Mouse (Mus musculus): Measurements from ENCODE around the gene Isg20l2. TPM values are rescaled to one million over a fixed set of nuclear protein-coding genes. Genes with fewer than 3 reads are reported as not detected.

Isg20l2 gene
- polyA plus RNA-seq, 1 experiment from 2014 or later: 49.9 TPM

DNA sequence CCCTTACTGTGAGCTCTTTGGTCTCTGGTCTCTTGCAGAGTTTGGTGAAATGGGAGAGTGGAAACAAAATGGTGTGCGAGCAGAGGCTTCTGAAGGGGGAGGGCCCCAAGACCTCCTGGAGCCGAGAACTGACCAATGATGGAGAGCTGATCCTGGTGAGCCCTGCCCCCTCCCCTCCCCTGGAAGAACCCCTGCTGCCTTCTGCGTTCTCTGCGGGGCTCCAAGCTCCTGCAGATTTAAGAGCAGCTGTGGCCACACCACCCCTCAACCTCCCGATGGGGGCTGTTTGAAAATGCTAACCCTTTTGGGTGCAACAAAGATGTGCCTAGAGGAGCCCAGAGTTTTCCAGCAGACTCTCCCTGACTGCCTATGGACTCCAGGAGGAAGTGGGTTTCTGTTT lies 22.3 kb downstream of the Isg20l2 start:
- peak overlapping the region; percentile 41 for H3K9ac ChIP-seq
- H3K9me3 ChIP-seq: no peaks in the 10 kb centered on the region
- peaks cover 35% of the 10 kb centered on the region for H3K27me3 ChIP-seq (replicated peaks)
- WGBS: 17% methylated on average over 5 of the region's 5 CpGs
- H3K27ac ChIP-seq: peak overlapping the region; percentile 48; the same call in 1 of the 2 replicates
- peak overlapping the region; percentile 59 for H3K4me2 ChIP-seq (replicated peaks)
- ATAC-seq: peak; percentile 72
- H3K4me1 ChIP-seq (replicated peaks): peaks cover 29% of the 10 kb centered on the region
- no peaks in the 10 kb centered on the region for H3K36me3 ChIP-seq
- peak overlapping the region; percentile 25 for H3K4me3 ChIP-seq (replicated peaks)

DNA sequence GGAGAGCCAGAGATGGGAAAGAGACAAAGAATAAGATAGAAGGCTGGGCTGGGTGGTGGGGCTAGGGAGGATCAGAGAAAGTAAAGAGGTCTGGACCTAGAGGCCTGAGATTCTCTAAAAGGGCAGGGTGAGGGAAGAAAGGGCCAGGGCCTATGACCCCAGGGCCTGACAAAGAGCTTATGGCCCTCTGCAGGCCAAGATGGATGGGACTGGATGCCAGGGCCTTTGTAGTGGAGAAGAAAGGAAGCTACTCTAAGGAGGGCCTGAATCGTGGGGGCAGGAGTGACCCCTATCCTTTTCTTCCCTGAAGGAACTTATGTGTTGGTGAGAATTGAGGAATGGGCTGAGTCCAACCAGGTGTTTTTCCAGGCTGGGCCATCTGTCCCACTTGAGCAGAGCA lies 27.9 kb downstream of the Isg20l2 start:
- WGBS: 38% methylated on average over 1 of the region's 1 CpGs
- Histone ChIP-seq H3K9ac (no peak overlapping the region), H3K4me2 (replicated peaks) (no peak overlapping the region), H3K4me3 (replicated peaks) (no peak overlapping the region), H3K27ac (no peak overlapping the region), H3K4me1 (replicated peaks) (peaks cover 15% of the 10 kb centered on the region), H3K27me3 (replicated peaks) (0 out of 2 replicates have a peak, but pooled peaks cover 3% of the 10 kb centered on the region), H3K36me3 (no peaks in the 10 kb centered on the region), H3K9me3 (no peaks in the 10 kb centered on the region)
- no peak for ATAC-seq

DNA sequence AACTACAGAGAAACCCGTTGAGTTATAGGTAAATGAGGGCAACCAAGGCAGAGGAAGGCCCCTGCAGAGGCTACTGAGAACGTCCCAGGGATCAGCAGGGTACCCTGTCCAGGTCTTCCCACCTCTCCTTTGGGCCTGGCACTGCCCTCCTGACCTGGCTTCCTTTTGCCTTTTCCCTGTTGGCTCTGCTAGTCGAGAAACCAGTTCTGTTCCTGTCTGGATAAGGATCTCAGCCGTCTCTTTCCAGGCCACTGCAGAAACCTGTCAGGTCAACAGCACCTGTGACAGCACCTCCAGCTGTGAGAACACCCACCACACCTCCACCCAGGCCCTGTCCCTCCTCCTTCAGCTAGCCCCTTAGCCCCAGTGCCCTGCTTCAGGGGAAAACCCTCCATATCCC lies 28.4 kb downstream of the Isg20l2 start:
- no peak for ATAC-seq
- H3K27me3 ChIP-seq (replicated peaks): 0 out of 2 replicates have a peak, but pooled peaks cover 3% of the 10 kb centered on the region
- 26% methylated on average over 4 of the region's 4 CpGs for WGBS
- no peak overlapping the region for H3K4me2 ChIP-seq (replicated peaks)
- peaks cover 15% of the 10 kb centered on the region for H3K4me1 ChIP-seq (replicated peaks)
- no peak overlapping the region for H3K27ac ChIP-seq
- no peak overlapping the region for H3K9ac ChIP-seq
- H3K4me3 ChIP-seq (replicated peaks): no peak overlapping the region
- H3K9me3 ChIP-seq: no peaks in the 10 kb centered on the region
- no peaks in the 10 kb centered on the region for H3K36me3 ChIP-seq

DNA sequence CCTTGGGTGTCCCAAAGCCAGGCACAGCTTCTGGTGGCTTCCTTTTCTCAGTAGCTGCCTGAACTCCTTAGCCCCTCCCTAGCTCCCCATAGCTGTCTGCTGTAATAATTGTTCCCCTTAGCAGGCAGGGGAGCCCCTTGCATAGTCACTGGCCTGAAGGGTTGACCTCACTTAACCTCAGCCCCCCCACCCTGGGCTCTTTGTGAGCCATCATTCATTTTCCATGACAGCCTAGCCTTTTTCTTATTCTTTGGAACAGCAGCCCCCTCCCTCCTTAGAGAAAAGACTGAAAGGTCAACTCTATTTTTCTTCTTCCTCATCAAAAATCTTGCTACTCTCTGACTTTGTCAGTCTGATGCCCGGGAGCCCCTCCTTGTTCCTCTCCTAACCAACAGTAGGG lies 28.9 kb downstream of the Isg20l2 start:
- Histone ChIP-seq H3K36me3 (no peaks in the 10 kb centered on the region), H3K27ac (no peak overlapping the region), H3K4me2 (replicated peaks) (no peak overlapping the region), H3K4me1 (replicated peaks) (peaks cover 15% of the 10 kb centered on the region), H3K4me3 (replicated peaks) (no peak overlapping the region), H3K27me3 (replicated peaks) (0 out of 2 replicates have a peak, but pooled peaks cover 3% of the 10 kb centered on the region), H3K9ac (no peak overlapping the region), H3K9me3 (no peaks in the 10 kb centered on the region)
- WGBS: 33% methylated on average over 1 of the region's 1 CpGs
- no peak for ATAC-seq

DNA sequence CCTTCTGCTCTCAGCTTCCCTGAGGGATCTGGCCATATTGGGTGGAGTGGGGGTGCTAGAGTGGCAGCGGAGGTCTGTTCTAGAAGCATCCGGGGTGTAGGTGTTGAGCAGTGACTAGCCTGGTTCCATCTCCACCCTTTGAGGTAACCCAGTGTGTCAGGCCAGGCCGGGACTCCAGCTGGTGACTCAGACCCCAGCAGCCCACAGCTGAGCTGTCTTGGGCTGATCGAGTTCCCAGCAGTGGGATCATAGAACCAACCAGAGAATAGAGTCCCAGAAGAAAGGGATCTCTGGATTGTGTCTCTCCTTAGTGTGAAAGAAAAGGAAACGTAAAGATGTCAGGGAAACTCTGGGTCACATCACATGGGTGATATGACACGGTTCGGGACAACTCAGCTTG lies 29.3 kb downstream of the Isg20l2 start:
- Histone ChIP-seq H3K36me3 (no peaks in the 10 kb centered on the region), H3K4me1 (replicated peaks) (peaks cover 15% of the 10 kb centered on the region), H3K4me3 (replicated peaks) (no peak overlapping the region), H3K9ac (no peak overlapping the region), H3K9me3 (no peaks in the 10 kb centered on the region), H3K27ac (peak overlapping the region; percentile 89; the same call in 1 of the 2 replicates), H3K4me2 (replicated peaks) (no peak overlapping the region), H3K27me3 (replicated peaks) (0 out of 2 replicates have a peak, but pooled peaks cover 3% of the 10 kb centered on the region)
- 58% methylated on average over 7 of the region's 7 CpGs for WGBS
- no peak for ATAC-seq

DNA sequence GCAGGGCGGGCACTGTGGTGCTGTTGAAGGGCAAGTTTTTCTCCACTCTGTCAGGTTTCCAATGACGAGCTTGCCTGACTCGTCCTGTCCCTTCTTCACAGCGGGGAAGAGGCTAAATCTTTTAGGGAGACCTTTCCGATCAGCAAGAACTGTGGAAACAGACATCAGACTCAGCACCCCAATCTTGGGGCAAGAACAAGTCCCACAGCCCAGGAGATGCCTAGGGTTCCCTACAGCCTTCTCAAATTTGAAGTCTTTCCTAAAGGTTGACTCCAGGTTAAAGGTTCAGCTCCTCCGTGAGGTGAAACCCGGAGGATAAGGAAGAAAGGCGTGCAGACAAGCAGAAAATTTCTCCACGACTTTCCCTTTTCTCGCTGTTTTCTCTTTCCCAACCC lies 30.1 kb downstream of the Isg20l2 start:
- Histone ChIP-seq H3K36me3 (no peaks in the 10 kb centered on the region), H3K27ac (peak overlapping the region; percentile 89), H3K27me3 (replicated peaks) (0 out of 2 replicates have a peak, but pooled peaks cover 3% of the 10 kb centered on the region), H3K4me3 (replicated peaks) (peak overlapping the region; percentile 46), H3K4me1 (replicated peaks) (peaks cover 15% of the 10 kb centered on the region), H3K9me3 (no peaks in the 10 kb centered on the region), H3K9ac (peak overlapping the region; percentile 59; the same call in 1 of the 2 replicates), H3K4me2 (replicated peaks) (peak overlapping the region; percentile 84)
- WGBS: 8% methylated on average over 10 of the region's 10 CpGs
- no peak for ATAC-seq

DNA sequence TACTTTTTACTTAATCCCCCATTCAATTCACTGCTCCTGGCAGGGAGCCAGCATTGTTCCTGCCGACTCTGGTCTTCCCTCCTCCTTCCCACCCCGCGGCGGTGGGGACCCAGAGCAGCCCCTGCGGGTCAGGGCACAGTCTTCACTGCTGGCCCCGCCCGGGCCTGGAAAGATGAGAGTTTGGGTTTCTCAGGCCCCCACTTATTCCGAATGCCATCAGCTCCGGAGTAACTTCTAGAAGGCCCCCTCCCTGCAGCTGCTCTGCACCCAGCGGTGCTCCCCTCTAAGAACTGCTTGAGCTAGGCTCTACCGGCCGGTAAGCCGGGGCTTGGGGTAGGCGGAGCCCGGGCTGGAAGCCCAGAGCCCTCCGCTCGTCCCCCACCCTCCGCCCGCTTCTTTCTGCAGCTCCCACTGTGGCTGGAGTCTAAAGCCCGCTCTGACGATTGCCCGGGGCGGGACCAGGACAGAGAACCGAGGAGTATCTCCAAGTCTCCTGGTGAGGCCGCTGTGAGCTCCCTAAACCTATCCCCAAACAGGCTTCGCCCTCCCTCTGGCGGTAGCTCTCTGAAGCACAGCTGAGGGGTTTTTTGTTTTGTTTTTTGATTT lies 30.6 kb downstream of the Isg20l2 start:
- Histone ChIP-seq H3K4me1 (replicated peaks) (peaks cover 15% of the 10 kb centered on the region), H3K27ac (peak overlapping the region; percentile 89), H3K27me3 (replicated peaks) (0 out of 2 replicates have a peak, but pooled peaks cover 3% of the 10 kb centered on the region), H3K4me3 (replicated peaks) (peak overlapping the region; percentile 46), H3K36me3 (no peaks in the 10 kb centered on the region), H3K4me2 (replicated peaks) (peak overlapping the region; percentile 84), H3K9ac (peak overlapping the region; percentile 59), H3K9me3 (no peaks in the 10 kb centered on the region)
- ATAC-seq: peak; percentile 99
- under 1% methylated on average over 27 of the region's 27 CpGs for WGBS

DNA sequence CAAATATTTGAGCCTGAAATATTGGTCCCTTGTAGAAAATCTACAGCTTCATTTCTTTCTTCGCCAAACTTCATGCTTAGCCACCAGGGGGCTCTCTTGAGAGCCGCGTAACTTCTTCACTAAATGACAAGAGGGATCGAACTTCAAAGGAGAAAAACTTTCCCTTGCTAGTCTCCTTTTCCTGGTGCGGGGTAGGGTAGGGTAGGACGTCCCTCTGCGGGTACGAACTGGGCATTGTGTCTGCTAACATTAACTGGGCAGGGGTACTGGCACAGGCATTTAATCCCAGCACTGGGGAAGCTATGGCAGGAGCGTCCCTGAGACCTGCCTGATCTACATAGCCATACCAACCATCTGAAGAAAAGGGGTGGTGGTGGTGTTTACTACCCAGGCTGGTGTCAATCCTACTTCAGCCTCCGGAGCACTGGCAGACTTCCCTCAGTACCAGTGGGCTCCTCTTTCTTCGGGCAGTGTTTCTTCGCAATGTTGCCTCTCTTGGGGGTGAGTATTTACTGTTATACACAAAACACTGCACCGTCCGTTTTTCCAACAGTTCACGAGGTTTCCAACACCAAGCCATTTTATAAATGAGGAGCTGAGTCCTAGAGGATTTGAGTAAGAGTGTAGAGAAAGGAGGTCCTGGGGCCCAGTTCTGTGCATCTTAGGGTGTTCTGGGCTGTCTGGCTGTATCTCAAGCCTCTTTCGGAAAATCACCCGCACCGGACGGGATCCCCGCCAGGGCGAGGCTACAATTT lies 40.2 kb downstream of the Isg20l2 start:
- Histone ChIP-seq H3K9ac (peak overlapping the region; percentile 68), H3K4me3 (replicated peaks) (peak overlapping the region; percentile 64), H3K27ac (peak overlapping the region; percentile 73), H3K9me3 (no peaks in the 10 kb centered on the region), H3K27me3 (replicated peaks) (peaks cover 13% of the 10 kb centered on the region), H3K4me2 (replicated peaks) (peak overlapping the region; percentile 96), H3K4me1 (replicated peaks) (peaks cover 47% of the 10 kb centered on the region), H3K36me3 (no peaks in the 10 kb centered on the region)
- under 1% methylated on average over 21 of the region's 21 CpGs for WGBS
- peak; percentile 27 for ATAC-seq

DNA sequence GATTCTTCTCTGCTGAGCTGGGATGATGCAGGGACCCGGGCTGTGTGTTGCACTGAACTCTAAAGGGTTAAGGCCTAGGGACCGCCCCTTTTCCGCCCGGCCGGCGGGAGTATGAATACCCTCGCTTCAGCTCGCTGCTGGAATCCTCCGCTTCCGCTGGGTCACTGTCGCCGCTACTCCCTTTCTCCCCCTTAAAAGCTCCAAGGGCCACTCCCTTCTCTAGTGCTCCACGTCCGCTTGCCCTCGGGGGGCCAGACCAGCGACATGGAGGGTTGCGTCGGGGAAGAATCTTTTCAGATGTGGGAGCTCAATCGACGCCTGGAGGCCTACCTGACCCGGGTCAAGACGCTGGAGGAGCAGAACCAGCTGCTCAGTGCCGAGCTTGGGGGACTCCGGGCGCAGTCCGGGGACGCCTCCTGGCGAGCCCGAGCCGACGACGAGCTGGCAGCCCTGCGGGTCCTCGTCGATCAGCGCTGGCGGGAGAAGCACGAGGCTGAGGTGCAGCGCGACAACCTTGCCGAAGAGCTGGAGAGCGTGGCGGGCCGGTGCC lies 40.9 kb downstream of the Isg20l2 start, which contains the start of gene Nes:
Gene Nes (plus strand): TSS at position 140 of the 550 bp plus-strand sequence.
- H3K4me2 ChIP-seq (replicated peaks): peak within 1 kb of the TSS; percentile 96
- peaks cover 13% of the 10 kb centered on the region for H3K27me3 ChIP-seq (replicated peaks)
- under 1% methylated on average over 44 of the region's 44 CpGs for WGBS
- H3K4me3 ChIP-seq (replicated peaks): peak within 1 kb of the TSS; percentile 64
- peak; percentile 73 for ATAC-seq
- H3K9ac ChIP-seq: peak within 1 kb of the TSS; percentile 68
- no peaks in the 10 kb centered on the region for H3K9me3 ChIP-seq
- H3K36me3 ChIP-seq: no peaks in the 10 kb centered on the region
- peaks cover 47% of the 10 kb centered on the region for H3K4me1 ChIP-seq (replicated peaks)
- peak within 1 kb of the TSS; percentile 73 for H3K27ac ChIP-seq

DNA sequence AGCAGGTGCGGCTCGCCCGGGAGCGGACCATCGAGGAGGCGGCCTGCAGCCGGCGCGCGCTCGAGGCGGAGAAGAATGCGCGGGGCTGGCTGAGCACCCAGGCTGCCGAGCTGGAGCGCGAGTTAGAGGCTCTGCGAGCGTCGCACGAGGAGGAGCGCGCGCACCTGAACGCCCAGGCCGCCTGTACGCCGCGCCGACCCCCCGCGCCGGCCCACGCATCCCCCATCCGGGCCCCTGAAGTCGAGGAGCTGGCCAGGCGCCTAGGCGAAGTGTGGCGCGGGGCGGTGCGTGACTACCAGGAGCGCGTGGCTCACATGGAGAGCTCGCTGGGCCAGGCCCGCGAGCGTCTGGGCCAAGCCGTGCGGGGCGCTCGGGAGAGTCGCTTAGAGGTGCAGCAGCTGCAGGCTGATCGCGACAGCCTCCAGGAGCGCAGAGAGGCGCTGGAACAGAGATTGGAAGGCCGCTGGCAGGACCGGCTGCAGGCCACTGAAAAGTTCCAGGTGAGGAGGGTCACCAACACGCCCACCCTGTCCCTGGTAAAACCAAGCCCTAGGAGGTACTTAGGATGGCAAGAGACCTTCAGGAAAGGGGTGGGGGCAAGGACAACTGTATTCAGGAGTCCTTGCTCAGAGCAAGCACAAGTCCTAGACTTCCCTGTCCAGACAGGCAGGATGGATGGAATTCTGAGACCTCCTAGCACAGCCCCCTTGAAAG lies 41.5 kb downstream of the Isg20l2 start:
- peak overlapping the region; percentile 68 for H3K9ac ChIP-seq
- WGBS: under 1% methylated on average over 60 of the region's 60 CpGs
- peaks cover 47% of the 10 kb centered on the region for H3K4me1 ChIP-seq (replicated peaks)
- H3K4me2 ChIP-seq (replicated peaks): peak overlapping the region; percentile 96
- peak overlapping the region; percentile 64 for H3K4me3 ChIP-seq (replicated peaks)
- no peaks in the 10 kb centered on the region for H3K9me3 ChIP-seq
- H3K27me3 ChIP-seq (replicated peaks): peaks cover 13% of the 10 kb centered on the region
- peak; percentile 34 for ATAC-seq
- no peaks in the 10 kb centered on the region for H3K36me3 ChIP-seq
- peak overlapping the region; percentile 73 for H3K27ac ChIP-seq

DNA sequence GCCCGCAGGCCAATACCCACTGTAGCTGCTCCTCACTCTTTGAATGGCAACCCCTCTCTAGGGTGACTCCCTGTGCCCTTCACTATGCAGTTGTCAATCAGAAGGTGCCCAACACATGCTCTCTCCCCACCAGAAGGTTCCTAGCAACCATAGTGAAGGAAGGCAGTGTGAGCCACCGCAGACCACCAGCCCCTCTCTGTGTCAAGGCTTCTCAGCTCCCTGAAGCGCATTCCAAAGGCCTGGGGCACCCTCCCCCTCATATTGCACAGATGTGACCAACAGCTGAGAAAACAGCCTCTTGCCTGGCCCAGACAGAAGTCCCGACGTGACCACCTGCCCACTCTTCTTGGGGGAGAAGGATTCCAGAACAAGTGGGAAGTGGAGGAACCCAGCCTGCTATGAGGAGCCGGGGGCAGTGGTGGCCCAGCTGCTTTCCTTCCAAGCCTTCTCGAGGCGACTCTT lies 42.1 kb downstream of the Isg20l2 start:
- no peak for ATAC-seq
- peak overlapping the region; percentile 96 for H3K4me2 ChIP-seq (replicated peaks)
- H3K27ac ChIP-seq: peak overlapping the region; percentile 73; the same call in 1 of the 2 replicates
- H3K9ac ChIP-seq: peak overlapping the region; percentile 68
- H3K27me3 ChIP-seq (replicated peaks): peaks cover 13% of the 10 kb centered on the region
- peaks cover 47% of the 10 kb centered on the region for H3K4me1 ChIP-seq (replicated peaks)
- no peaks in the 10 kb centered on the region for H3K9me3 ChIP-seq
- H3K4me3 ChIP-seq (replicated peaks): peak overlapping the region; percentile 64
- H3K36me3 ChIP-seq: no peaks in the 10 kb centered on the region
- 22% methylated on average over 8 of the region's 8 CpGs for WGBS

Data from intestine, embryonic 15.5 days (tissue).